Mouse (Mus musculus): Measurements from ENCODE around the gene Mcm8. TPM values are rescaled to one million over a fixed set of nuclear protein-coding genes. Genes with fewer than 3 reads are reported as not detected.

Mcm8 gene
- 2.7 and 3.4 TPM in 2 replicates for polyA plus RNA-seq (2012; ENCODE audit: insufficient read depth, insufficient read length, missing spikeins)

DNA sequence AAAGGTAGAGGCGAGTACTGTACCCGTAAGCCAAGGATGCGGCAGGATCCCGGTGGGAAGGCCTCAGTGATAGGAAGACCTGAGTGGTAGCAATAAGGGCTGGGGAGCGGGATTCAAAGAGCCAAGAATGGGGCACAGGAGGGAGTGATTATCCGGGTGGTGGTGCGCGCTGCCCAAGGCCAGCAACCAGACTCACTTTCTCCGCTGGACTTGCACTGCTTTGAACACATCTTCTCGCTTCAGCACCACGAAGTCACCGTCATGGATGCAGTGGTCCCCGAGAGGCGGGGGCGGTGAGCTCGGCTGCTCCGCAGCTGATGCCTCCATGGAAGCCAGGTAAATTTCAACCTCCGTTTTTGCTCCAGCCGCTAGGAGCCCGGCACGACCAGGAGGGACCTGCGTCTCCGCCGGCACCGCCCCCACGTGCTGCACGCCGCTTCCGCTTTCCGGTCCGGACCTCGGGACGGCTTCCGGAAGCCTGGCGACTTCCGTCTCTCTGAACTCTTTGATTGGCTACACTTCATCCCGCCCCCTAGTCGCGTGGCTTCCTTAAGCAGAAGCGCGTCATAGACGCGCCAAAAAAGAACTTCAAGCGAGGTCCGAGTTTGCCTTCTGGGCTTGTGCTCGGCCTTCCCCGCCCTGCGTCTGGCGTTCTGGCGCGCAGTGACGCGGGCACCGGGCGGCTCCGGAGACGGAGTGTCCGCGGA lies at the start of gene Mcm8, which contains the start of gene Trmt6:
Gene Mcm8, plus strand, starts transcription at position 534 of the 707 bp plus-strand sequence.
Gene Trmt6, minus strand, starts transcription at position 448 of the 707 bp plus-strand sequence.
- H3K4me1 ChIP-seq (ENCODE audit: control insufficient read depth, insufficient read depth, insufficient read length, low read length) = no peaks in the 10 kb centered on the region
- H3K27ac ChIP-seq (replicated peaks; ENCODE audit: low read depth, low read length) = no peak within 1 kb of the TSS
- peak within 1 kb of the TSS; percentile 93 for H3K4me3 ChIP-seq (ENCODE audit: insufficient read depth, low read depth, low read length)

DNA sequence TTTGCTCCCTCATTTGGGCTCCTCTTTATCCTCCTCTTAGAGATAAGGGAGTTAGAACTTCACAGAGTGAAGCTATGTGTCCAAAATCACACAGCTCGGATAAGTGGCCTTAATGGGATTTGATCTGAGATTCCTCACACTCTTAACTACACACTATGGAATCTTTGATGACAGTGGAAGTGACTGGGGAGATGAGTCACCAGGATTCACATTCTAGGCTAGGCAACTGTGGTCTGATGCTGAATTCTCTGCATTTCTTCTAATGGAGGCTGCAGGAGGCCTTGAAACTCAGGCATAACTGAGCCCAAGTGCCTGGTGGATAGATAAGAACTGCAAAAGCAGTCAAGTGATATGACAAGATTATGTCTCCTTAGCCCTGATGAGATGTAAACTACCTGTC lies 45.1 kb upstream of the Mcm8 start:
- H3K27ac ChIP-seq (replicated peaks; ENCODE audit: low read depth, low read length) = no peak overlapping the region
- no peaks in the 10 kb centered on the region for H3K4me1 ChIP-seq (ENCODE audit: control insufficient read depth, insufficient read depth, insufficient read length, low read length)
- H3K4me3 ChIP-seq (ENCODE audit: insufficient read depth, low read depth, low read length) = no peak overlapping the region

DNA sequence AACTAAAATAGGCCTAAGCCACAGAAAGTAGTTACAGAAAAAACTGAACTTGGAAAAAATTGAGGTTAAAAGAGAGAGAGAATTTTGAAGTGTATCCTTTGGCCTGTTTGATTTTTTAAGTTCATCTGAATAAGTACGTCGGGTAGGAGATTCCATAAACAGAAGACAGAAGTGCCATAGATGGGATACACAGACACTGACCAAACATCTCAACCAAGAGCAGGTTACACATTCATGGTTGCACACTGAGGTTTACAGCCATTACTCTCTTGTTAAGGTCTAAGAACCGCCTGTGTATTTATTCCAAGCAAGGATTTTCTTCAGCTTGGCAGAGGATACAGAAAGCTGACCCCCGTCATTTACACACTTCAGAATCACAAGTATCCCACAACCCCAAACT lies 35.0 kb upstream of the Mcm8 start, which contains the start of gene Chgb:
Gene Chgb, plus strand, starts transcription at position 301 of the 400 bp plus-strand sequence.
- Histone ChIP-seq H3K4me1 (ENCODE audit: control insufficient read depth, insufficient read depth, insufficient read length, low read length) (no peaks in the 10 kb centered on the region), H3K27ac (replicated peaks; ENCODE audit: low read depth, low read length) (no peak within 1 kb of the TSS), H3K4me3 (ENCODE audit: insufficient read depth, low read depth, low read length) (no peak within 1 kb of the TSS)

DNA sequence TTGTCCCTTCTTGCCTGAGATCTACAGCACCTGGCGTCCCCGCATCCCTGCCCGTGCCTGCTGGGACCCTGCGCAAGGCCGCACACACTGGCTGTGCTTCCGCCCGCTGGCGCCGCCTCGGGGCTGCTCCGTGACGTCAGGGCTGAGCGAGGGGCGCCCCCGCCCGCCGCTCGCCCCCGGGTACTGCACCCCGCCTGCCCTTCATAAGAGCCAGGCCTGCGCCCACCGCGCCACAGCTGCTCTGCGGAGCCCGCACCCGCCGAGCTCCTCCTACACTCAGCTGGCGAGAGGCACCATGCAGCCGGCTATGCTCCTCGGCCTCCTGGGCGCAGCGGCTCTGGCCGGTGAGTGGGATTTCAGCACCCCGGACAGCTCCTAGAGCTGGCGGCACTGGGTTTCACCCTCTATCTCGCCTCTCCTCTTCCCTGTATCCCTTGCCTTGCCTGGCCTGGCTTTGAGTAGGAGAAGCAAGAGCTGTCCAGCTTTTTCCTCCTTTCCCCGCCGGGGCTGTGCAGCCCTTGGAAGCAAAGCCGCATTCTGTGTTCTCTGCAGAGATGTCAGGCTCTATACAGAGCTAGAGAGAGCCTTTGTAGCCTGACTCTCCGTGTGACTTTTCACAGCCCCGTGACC lies 34.4 kb upstream of the Mcm8 start:
- Histone ChIP-seq H3K4me1 (ENCODE audit: control insufficient read depth, insufficient read depth, insufficient read length, low read length) (no peaks in the 10 kb centered on the region), H3K4me3 (ENCODE audit: insufficient read depth, low read depth, low read length) (no peak overlapping the region)

DNA sequence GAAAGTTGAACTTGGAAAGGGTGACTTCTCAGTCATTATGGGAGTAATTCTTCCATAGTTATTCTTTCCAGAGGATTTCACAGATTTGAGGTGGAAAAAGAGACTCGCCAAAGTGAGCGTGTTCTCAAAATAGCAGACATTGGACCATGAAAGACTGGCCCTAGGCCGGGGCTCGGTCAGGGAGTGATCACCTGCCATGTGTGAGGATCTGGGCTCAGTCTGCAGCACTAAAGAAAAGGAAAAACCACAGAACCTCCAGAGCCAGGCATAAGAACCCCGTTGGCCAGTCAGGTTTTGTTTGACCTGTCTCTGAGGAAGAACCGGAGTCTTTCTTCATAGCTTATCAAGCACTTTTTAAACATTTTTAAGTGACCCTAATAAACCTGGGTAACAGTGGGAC lies 31.9 kb upstream of the Mcm8 start:
- Histone ChIP-seq H3K4me3 (ENCODE audit: insufficient read depth, low read depth, low read length) (no peak overlapping the region), H3K27ac (replicated peaks; ENCODE audit: low read depth, low read length) (no peak overlapping the region), H3K4me1 (ENCODE audit: control insufficient read depth, insufficient read depth, insufficient read length, low read length) (no peaks in the 10 kb centered on the region)

More for the DNA sequence above, 34.4 kb upstream of the Mcm8 start:
- H3K27ac ChIP-seq (replicated peaks; ENCODE audit: low read depth, low read length) = no peak overlapping the region

DNA sequence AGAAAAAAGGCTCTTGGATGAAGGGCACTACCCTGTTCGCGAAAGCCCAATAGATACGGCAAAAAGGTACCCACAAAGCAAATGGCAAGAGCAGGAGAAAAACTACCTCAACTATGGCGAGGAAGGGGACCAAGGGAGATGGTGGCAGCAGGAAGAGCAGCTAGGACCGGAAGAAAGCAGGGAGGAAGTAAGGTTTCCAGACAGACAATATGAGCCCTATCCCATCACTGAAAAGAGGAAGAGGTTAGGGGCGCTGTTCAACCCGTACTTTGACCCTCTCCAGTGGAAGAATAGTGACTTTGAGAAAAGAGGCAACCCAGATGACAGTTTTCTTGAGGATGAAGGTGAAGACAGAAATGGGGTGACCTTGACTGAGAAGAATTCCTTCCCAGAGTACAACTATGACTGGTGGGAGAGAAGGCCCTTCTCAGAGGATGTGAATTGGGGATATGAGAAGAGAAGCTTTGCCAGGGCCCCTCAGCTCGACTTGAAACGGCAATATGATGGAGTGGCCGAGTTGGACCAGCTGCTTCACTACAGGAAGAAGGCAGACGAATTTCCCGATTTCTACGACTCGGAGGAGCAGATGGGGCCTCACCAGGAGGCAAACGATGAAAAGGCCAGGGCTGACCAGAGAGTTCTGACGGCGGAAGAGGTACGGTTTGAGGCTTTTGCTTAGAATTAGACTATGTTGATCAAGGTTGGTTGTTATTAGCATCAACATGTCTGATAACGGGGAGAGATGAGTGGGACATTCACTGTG lies 22.3 kb upstream of the Mcm8 start:
- Histone ChIP-seq H3K27ac (replicated peaks; ENCODE audit: low read depth, low read length) (no peak overlapping the region), H3K4me1 (ENCODE audit: control insufficient read depth, insufficient read depth, insufficient read length, low read length) (no peaks in the 10 kb centered on the region), H3K4me3 (ENCODE audit: insufficient read depth, low read depth, low read length) (no peak overlapping the region)

DNA sequence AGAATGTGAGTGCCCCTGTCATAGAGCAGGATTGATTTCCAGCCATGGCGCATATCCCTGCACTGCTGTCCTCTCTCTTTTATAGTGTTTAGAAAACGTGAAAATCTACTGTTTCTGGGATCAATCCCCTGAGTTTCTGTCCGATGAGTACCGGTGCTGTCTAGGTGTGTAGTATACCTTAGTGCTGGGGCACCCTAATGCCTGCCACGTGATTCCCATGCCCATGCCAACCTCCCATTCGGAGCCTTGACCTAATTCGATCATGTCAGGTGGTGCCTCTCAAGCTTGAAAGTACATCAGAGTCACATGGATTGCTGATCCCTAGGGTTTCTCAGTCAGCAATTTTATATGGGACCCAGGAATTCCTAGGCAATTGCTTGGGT lies 21.7 kb upstream of the Mcm8 start:
- H3K27ac ChIP-seq (replicated peaks; ENCODE audit: low read depth, low read length) = no peak overlapping the region
- H3K4me3 ChIP-seq (ENCODE audit: insufficient read depth, low read depth, low read length) = no peak overlapping the region
- no peaks in the 10 kb centered on the region for H3K4me1 ChIP-seq (ENCODE audit: control insufficient read depth, insufficient read depth, insufficient read length, low read length)

DNA sequence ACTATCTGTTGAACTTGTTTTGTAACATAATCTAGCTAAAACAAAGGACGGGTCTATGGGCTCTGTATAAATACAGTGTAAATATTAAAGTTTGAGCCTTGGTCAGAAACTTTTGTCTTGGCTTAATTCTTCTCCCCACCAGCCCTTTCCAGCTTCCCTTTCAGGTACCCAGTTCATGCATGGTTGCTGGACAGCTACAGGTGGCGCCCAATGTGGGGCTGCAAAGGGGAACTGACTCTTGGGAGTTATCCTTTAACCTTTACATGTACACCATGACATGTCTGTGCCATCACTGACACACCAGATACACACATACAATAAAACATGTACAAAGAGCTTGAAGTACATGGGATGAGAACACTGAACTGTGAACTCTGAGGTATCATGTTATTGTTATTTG lies 13.0 kb upstream of the Mcm8 start:
- no peak overlapping the region for H3K27ac ChIP-seq (replicated peaks; ENCODE audit: low read depth, low read length)
- H3K4me3 ChIP-seq (ENCODE audit: insufficient read depth, low read depth, low read length) = no peak overlapping the region
- H3K4me1 ChIP-seq (ENCODE audit: control insufficient read depth, insufficient read depth, insufficient read length, low read length) = no peaks in the 10 kb centered on the region

DNA sequence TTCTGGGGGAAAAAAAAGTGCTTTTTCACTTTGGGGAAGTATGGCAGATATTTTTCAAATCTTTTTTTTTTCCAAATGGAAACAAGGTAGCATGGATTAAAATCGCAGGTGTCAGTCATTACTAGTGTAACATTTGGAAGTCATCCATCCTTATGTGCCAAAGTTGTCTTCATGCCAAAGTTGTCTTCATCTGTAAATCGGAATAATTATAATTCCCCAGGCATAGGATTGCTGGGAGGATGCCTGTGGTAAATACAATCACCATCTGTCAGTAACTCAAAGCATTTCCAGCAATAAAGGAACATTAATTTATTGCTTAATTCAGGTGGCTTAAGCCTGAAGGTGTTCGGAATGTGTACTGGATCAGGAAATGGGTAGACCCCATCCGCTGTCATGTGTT lies 25.1 kb downstream of the Mcm8 start:
- H3K4me3 ChIP-seq (ENCODE audit: insufficient read depth, low read depth, low read length) = no peak overlapping the region
- H3K27ac ChIP-seq (replicated peaks; ENCODE audit: low read depth, low read length) = no peak overlapping the region
- H3K4me1 ChIP-seq (ENCODE audit: control insufficient read depth, insufficient read depth, insufficient read length, low read length) = no peaks in the 10 kb centered on the region

DNA sequence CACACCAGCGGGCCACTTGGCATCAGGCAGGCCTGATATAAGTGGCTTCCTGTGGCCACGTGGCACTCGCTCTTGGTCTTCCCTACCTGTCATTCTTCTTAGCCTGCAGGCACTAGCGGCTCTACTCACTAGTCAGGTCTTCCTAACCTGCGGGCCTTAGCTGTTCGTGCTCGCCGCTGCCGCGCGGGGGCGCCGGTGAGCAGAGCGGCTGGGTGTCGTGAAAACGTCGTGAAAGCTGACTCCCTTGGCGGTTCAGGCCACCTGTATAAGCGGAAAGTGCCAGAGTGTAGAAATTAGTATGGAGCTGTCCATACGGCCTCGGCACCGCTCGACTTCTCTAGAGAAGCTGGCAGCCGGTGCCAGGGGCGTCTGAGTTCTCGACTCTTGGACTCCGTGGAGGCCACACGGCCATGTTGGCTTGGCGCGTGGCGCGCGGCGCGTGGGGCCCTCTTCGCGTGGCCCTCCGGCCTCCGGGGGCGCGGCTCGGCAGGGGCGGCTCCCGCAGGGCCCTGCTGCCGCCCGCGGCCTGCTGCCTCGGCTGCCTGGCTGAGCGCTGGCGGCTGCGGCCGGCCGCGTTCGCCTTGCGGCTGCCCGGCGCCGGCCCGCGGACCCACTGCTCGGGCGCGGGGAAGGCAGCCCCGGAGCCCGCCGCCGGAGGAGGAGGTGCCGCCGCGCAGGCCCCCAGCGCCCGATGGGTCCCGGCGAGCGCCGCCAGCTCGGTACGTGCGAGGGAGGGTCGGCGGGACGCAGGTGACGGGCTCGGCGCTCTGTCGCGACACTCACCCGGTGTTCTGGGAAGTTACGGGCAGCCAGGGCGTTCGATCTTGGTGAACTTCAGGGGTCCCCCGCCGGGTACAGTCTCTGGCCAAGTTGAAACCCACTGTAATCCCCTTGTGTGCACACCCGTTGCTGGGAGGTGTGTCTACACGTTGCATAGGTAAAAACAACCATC lies 30.7 kb downstream of the Mcm8 start, which contains the start of gene Crls1:
Gene Crls1, plus strand, starts transcription at position 260 of the 952 bp plus-strand sequence.
- H3K4me1 ChIP-seq (ENCODE audit: control insufficient read depth, insufficient read depth, insufficient read length, low read length) = no peaks in the 10 kb centered on the region; the same call in 1 of the 2 replicates

DNA sequence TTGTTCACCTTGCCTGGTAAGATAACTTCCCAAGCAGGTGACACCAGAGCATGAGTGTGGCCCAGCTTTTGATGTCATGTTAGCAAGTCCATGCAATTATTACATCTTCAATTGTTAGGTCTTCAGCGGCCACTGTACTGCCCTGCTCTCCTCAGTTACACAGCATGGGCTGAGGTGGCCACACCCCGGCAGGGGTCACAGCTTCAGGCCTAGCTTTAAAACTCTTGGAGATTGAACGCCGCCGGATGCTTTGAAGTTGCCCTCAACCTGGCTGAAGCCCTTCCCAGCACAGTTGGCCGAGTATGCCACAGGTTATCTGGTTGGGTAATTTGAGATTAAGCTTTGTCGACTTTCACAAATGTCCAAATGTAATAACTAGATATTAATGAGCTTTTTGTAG lies 31.6 kb downstream of the Mcm8 start:
- peak overlapping the region; percentile 99 for H3K4me3 ChIP-seq (ENCODE audit: insufficient read depth, low read depth, low read length)
- H3K27ac ChIP-seq (replicated peaks; ENCODE audit: low read depth, low read length) = peak overlapping the region; percentile 88
- peaks cover 2% of the 10 kb centered on the region; the same call in 1 of the 2 replicates for H3K4me1 ChIP-seq (ENCODE audit: control insufficient read depth, insufficient read depth, insufficient read length, low read length)

More for the DNA sequence above, 30.7 kb downstream of the Mcm8 start, which contains the start of gene Crls1:
- Histone ChIP-seq H3K27ac (replicated peaks; ENCODE audit: low read depth, low read length) (peak within 1 kb of the TSS; percentile 88), H3K4me3 (ENCODE audit: insufficient read depth, low read depth, low read length) (peak within 1 kb of the TSS; percentile 99)

DNA sequence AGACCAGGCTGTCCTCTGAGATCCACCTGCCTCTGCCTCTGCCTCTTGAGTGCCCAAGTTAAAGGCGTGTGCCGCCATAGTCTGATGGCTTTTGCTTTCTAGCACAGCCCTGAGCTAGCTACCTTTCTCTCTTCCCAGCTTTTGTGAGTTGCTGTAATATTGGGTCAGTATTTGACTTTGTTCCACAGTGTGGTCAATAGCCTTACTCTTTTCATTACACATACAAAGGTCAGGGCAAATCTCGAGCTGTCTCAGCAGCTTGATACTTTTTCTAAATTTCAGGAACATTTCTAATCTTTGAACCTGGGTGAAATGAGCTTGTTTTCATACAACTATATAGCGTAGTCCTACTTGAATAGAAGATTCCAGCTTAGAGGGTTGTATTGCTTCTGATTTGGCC lies 32.4 kb downstream of the Mcm8 start:
- Histone ChIP-seq H3K4me1 (ENCODE audit: control insufficient read depth, insufficient read depth, insufficient read length, low read length) (peaks cover 2% of the 10 kb centered on the region; the same call in 1 of the 2 replicates), H3K27ac (replicated peaks; ENCODE audit: low read depth, low read length) (peak overlapping the region; percentile 88), H3K4me3 (ENCODE audit: insufficient read depth, low read depth, low read length) (peak overlapping the region; percentile 99)

DNA sequence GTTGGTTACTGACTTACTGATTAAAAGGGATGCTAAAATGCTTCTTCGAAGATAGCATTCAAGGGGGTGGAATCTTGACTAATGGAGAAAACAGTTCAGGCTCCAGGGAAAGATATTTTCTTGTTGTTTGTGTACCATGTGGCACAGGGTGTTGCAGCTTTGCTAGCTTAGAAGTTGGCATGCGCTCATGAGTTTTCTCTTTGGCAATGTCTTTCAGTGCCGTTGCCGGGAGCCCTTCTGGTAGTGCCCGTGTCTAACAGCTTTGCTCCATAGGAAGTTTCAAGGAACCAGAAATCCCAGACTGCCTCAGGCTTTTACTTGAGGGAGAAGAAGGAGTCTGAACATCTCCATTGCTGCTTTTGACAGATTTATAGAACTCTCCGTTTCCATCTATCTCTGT lies 33.2 kb downstream of the Mcm8 start:
- Histone ChIP-seq H3K4me1 (ENCODE audit: control insufficient read depth, insufficient read depth, insufficient read length, low read length) (peaks cover 2% of the 10 kb centered on the region; the same call in 1 of the 2 replicates), H3K4me3 (ENCODE audit: insufficient read depth, low read depth, low read length) (no peak overlapping the region)

DNA sequence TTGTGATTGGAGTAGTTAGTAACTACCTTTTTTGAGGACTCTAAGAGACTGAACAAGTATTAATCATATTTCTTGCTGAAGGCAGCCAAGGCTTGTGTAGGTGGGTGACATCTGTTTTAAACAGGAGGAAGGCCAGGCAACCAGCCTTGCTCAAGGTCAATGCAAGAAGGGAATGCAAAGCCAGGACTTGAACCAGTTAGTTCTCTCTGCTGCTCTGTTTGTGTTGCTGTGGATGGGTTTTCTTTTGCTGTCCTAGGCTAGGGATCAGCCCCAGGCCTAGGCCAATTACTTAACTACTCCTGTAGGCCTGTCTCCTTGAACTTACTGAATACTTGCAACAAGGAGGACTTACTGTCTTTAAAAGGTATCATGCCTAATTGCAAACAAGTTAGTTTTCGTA lies 37.1 kb downstream of the Mcm8 start:
- Histone ChIP-seq H3K27ac (replicated peaks; ENCODE audit: low read depth, low read length) (no peak overlapping the region), H3K4me3 (ENCODE audit: insufficient read depth, low read depth, low read length) (no peak overlapping the region), H3K4me1 (ENCODE audit: control insufficient read depth, insufficient read depth, insufficient read length, low read length) (peaks cover 2% of the 10 kb centered on the region; the same call in 1 of the 2 replicates)

More for the DNA sequence above, 33.2 kb downstream of the Mcm8 start:
- H3K27ac ChIP-seq (replicated peaks; ENCODE audit: low read depth, low read length) = no peak overlapping the region

Data from brown adipose tissue, adult 24 weeks (tissue).